Mouse (Mus musculus) adrenal gland, adult (tissue): ENCODE results near the gene Ms4a1.
A peak's percentile ranks its signal among the peaks of the same experiment; 100 is the strongest.
"Not testable (repeated sequence)": the region's sequence is repeated elsewhere in the genome, so short reads cannot be mapped to it uniquely, and the experiment has no call there.

Source experiments
- DNase-seq, 2 experiments: peaks; one replicate each; pipeline ENCODE4 v3.0.0; 2022 to 2023; ENCODE audit warnings: low spot score in 1 of 2; ENCODE audit not compliant: inconsistent age in 2 of 2

The Ms4a1 gene

GRCm38 (mm10) chr19:11266052-11266845 lies at the start of gene Ms4a1:
TSS of gene Ms4a1 (minus strand) at chr19:11266241.
- DNase-seq = no peak

- DNase-seq = no peak
Observed at GRCm38 (mm10) chr19:11314354-11314753, 48.3 kb upstream of the Ms4a1 start, which contains the start of gene Ms4a14. TSS of gene Ms4a14 (minus strand) at chr19:11314454.

- DNase-seq = no peak
Observed at GRCm38 (mm10) chr19:11308888-11309287, 42.8 kb upstream of the Ms4a1 start.

GRCm38 (mm10) chr19:11299529-11299928 lies 33.5 kb upstream of the Ms4a1 start:
- not testable (repeated sequence) for DNase-seq

- DNase-seq = no peak
Observed at GRCm38 (mm10) chr19:11298939-11299338, 32.9 kb upstream of the Ms4a1 start.

GRCm38 (mm10) chr19:11293616-11294015 lies 27.6 kb upstream of the Ms4a1 start:
- not testable (repeated sequence) for DNase-seq

- peak; percentile 8 to 63 for DNase-seq
Observed at GRCm38 (mm10) chr19:11292990-11293389, 26.9 kb upstream of the Ms4a1 start.

- DNase-seq = no peak
Observed at GRCm38 (mm10) chr19:11283773-11284172, 17.7 kb upstream of the Ms4a1 start, which contains the start of gene Ms4a5. TSS of gene Ms4a5 (minus strand) at chr19:11283873.

GRCm38 (mm10) chr19:11280223-11280622 lies 14.2 kb upstream of the Ms4a1 start:
- DNase-seq = no peak

GRCm38 (mm10) chr19:11276431-11276830 lies 10.4 kb upstream of the Ms4a1 start:
- DNase-seq = no peak

- DNase-seq = no peak
Observed at GRCm38 (mm10) chr19:11266956-11267355, 915 bp upstream of the Ms4a1 start.

- DNase-seq = no peak
Observed at GRCm38 (mm10) chr19:11264602-11265185, 1.3 kb downstream of the Ms4a1 start.

- DNase-seq = no peak
Observed at GRCm38 (mm10) chr19:11263549-11263948, 2.5 kb downstream of the Ms4a1 start.

- not testable (repeated sequence) for DNase-seq
Observed at GRCm38 (mm10) chr19:11262932-11263331, 3.1 kb downstream of the Ms4a1 start.

- no peak for DNase-seq
Observed at GRCm38 (mm10) chr19:11261522-11261921, 4.5 kb downstream of the Ms4a1 start.

GRCm38 (mm10) chr19:11244230-11244629 lies 21.8 kb downstream of the Ms4a1 start:
- peak in 1 of 2 experiments; percentile 6 for DNase-seq

GRCm38 (mm10) chr19:11242560-11242959 lies 23.5 kb downstream of the Ms4a1 start:
- no peak for DNase-seq

- DNase-seq = no peak
Observed at GRCm38 (mm10) chr19:11235820-11236219, 30.2 kb downstream of the Ms4a1 start.

- DNase-seq = no peak
Observed at GRCm38 (mm10) chr19:11234921-11235735, 30.9 kb downstream of the Ms4a1 start.

GRCm38 (mm10) chr19:11234244-11234643 lies 31.8 kb downstream of the Ms4a1 start:
- DNase-seq = no peak

GRCm38 (mm10) chr19:11232348-11232747 lies 33.7 kb downstream of the Ms4a1 start, which contains the start of gene Ms4a12:
TSS of gene Ms4a12 (minus strand) at chr19:11232448.
- DNase-seq = no peak
